ENCODE assay signal across 9 mouse cellular contexts in genomic region chr6:127565951-127566732, GRCm38 (mm10). TPM values are rescaled to one million over a fixed set of nuclear protein-coding genes. Genes with fewer than 3 reads are reported as not detected.
DNase-seq lines count a peak whose midpoint lies in the region; ATAC-seq and TF ChIP-seq lines count a peak whose summit lies in the region.
"Had no signal": no experiment of that assay in that cellular context is flagged by ENCODE, and none has a peak within 500 bp of the region (broad histone marks: within the 10 kb centered on the region; RNA-seq: fewer than 3 reads in every experiment).

No protein-coding gene starts in this region.

- no peaks in the 10 kb centered on the region for H3K27me3 ChIP-seq in heart, adult 2 months (ENCODE audit: control insufficient read depth, insufficient read depth, low read length)
- no peaks in the 10 kb centered on the region for H3K27me3 ChIP-seq in heart, embryonic 12.5 days (replicated peaks)
- no peaks in the 10 kb centered on the region for H3K27me3 ChIP-seq in forebrain, postnatal 0 days (ENCODE audit: insufficient read depth, low read length)
- H3K27me3 ChIP-seq in forebrain, embryonic 13.5 days, result no peaks in the 10 kb centered on the region
- H3K27me3 ChIP-seq: liver, embryonic 15.5 days had no signal

- H3K27ac ChIP-seq in heart, adult 2 months, result no peak overlapping the region
- H3K27ac ChIP-seq in heart, embryonic 12.5 days (ENCODE audit: poor library complexity, severe bottlenecking), result no peak overlapping the region
- no peak overlapping the region for H3K27ac ChIP-seq in forebrain, postnatal 0 days (ENCODE audit: low read depth, low read length)
- H3K27ac ChIP-seq in forebrain, embryonic 13.5 days, result no peak overlapping the region
- H3K27ac ChIP-seq: liver, embryonic 15.5 days had no signal

- H3K9ac ChIP-seq in heart, adult 2 months (ENCODE audit: low read depth, low read length), result no peak overlapping the region
- H3K9ac ChIP-seq in heart, embryonic 12.5 days, result no peak overlapping the region
- no peak overlapping the region for H3K9ac ChIP-seq in forebrain, postnatal 0 days
- H3K9ac ChIP-seq in forebrain, embryonic 13.5 days, result no peak overlapping the region
- H3K9ac ChIP-seq: liver, embryonic 15.5 days had no signal

- no peak for TF ChIP-seq CTCF in heart, adult 2 months (IDR thresholded peaks at IDR 0.05)
- TF ChIP-seq CTCF in forebrain, postnatal 0 days (IDR thresholded peaks at IDR 0.05; ENCODE audit: low read depth), result no peak

- no peak for TF ChIP-seq EP300 in heart, adult 2 months (IDR thresholded peaks at IDR 0.05; ENCODE audit: insufficient read depth, low read depth, low read length)

- TF ChIP-seq POLR2A in heart, adult 2 months (IDR thresholded peaks at IDR 0.05; ENCODE audit: insufficient read depth, low read depth, low read length), result no peak

- H3K4me2 ChIP-seq in heart, embryonic 12.5 days, result no peak overlapping the region
- no peak overlapping the region for H3K4me2 ChIP-seq in forebrain, postnatal 0 days (ENCODE audit: low read depth)
- H3K4me2 ChIP-seq in forebrain, embryonic 13.5 days, result no peak overlapping the region
- H3K4me2 ChIP-seq: liver, embryonic 15.5 days had no signal

- 0 out of 2 replicates have a peak, but pooled peaks cover 6% of the 10 kb centered on the region for H3K9me3 ChIP-seq in heart, embryonic 12.5 days (replicated peaks)
- H3K9me3 ChIP-seq in forebrain, postnatal 0 days (ENCODE audit: low read length), result no peaks in the 10 kb centered on the region
- H3K9me3 ChIP-seq in forebrain, embryonic 13.5 days (replicated peaks), result no peaks in the 10 kb centered on the region
- H3K9me3 ChIP-seq: liver, embryonic 15.5 days had no signal

- peak; percentile 62 to 73 for DNase-seq in heart, adult 2 months
- peak; percentile 61 for DNase-seq in CD4-positive helper T cell, adult 2 months (ENCODE audit: low read depth, low spot score)
- DNase-seq in gastrocnemius, postnatal 36 days, result peak; percentile 22
- DNase-seq in lung, postnatal 25 days (ENCODE audit: low spot score), result peak; percentile 68
- DNase-seq in forebrain, postnatal 0 days, result no peak
- DNase-seq in left cerebral cortex, adult 8-10 months (ENCODE audit: low spot score in 2 of 2), result no peak

- no peaks in the 10 kb centered on the region for H3K79me2 ChIP-seq in heart, adult 2 months (replicated peaks; ENCODE audit: control insufficient read depth, insufficient read depth, low read length)

- peaks cover 7% of the 10 kb centered on the region for H3K4me1 ChIP-seq in heart, adult 2 months (ENCODE audit: control insufficient read depth, insufficient read depth, low read length)
- peaks cover 20% of the 10 kb centered on the region for H3K4me1 ChIP-seq in heart, embryonic 12.5 days (replicated peaks)
- no peaks in the 10 kb centered on the region; the same call in 1 of the 2 replicates for H3K4me1 ChIP-seq in forebrain, postnatal 0 days (ENCODE audit: insufficient read depth)
- H3K4me1 ChIP-seq in forebrain, embryonic 13.5 days, result peaks cover 4% of the 10 kb centered on the region

- no peak for ATAC-seq in heart, embryonic 12.5 days (ENCODE audit: insufficient number of reproducible peaks, low FRiP score)
- no peak for ATAC-seq in forebrain, postnatal 0 days
- no peak for ATAC-seq in forebrain, embryonic 13.5 days

- WGBS in heart, adult 2 months, result 49% methylated on average over 7 of the region's 7 CpGs
- WGBS in heart, embryonic 12.5 days, result 87% methylated on average over 6 of the region's 7 CpGs
- WGBS in forebrain, postnatal 0 days, result 70% methylated on average over 7 of the region's 7 CpGs
- WGBS in forebrain, embryonic 13.5 days, result 86% methylated on average over 7 of the region's 7 CpGs

- intact Hi-C loops in heart, adult 2 months (cut with DNase I), result no loop called here
- intact Hi-C loops in gastrocnemius, postnatal 36 days (cut with DNase I), result no loop called here

- no peaks in the 10 kb centered on the region for H3K36me3 ChIP-seq in heart, adult 2 months (ENCODE audit: control insufficient read depth, insufficient read depth, low read length)
- no peaks in the 10 kb centered on the region for H3K36me3 ChIP-seq in heart, embryonic 12.5 days
- H3K36me3 ChIP-seq in forebrain, postnatal 0 days (ENCODE audit: insufficient read depth), result no peaks in the 10 kb centered on the region
- H3K36me3 ChIP-seq in forebrain, embryonic 13.5 days (ENCODE audit: poor library complexity, severe bottlenecking), result no peaks in the 10 kb centered on the region
- H3K36me3 ChIP-seq: liver, embryonic 15.5 days had no signal

- no peak overlapping the region for H3K4me3 ChIP-seq in heart, adult 2 months
- no peak overlapping the region for H3K4me3 ChIP-seq in heart, embryonic 12.5 days
- H3K4me3 ChIP-seq in forebrain, postnatal 0 days (ENCODE audit: low read depth, low read length), result no peak overlapping the region
- no peak overlapping the region for H3K4me3 ChIP-seq in forebrain, embryonic 13.5 days
- H3K4me3 ChIP-seq: liver, embryonic 15.5 days had no signal

RNA-seq across cellular contexts. Expression of gene Cracr2a, which starts 5.0 kb away (rescaled TPM):
- total RNA-seq in heart, adult 2 months (2021), result 1 to 10 TPM; 1.1 to 1.4 TPM
- 1.4 and 1.5 TPM in 2 replicates for polyA plus RNA-seq in heart, adult 2 months (2012; rRNA removed)
- polyA plus RNA-seq in heart, embryonic 12.5 days (2016; fragmentation: Nextera tagmentation; extraction: Ambion mirVana), result 1.6 TPM in 2 replicates
- under 1 TPM; 0.31 to 0.35 TPM for total RNA-seq in gastrocnemius, postnatal 36 days (2021)
- 0.46 and 0.57 TPM in 2 replicates for total RNA-seq in forebrain, postnatal 0 days (2014; rRNA removed)
- polyA plus RNA-seq in forebrain, postnatal 0 days (2015; fragmentation: Nextera tagmentation; extraction: Ambion mirVana), result 0.28 and 0.30 TPM in 2 replicates
- polyA plus RNA-seq in forebrain, embryonic 13.5 days (2015; fragmentation: Nextera tagmentation; extraction: Ambion mirVana), result 0.19 and 0.53 TPM in 2 replicates
- total RNA-seq in left cerebral cortex, adult 8-10 months (2022), result 1 to 10 TPM; 3.4 to 5.4 (median 3.6) TPM

Comparison
In these comparisons a context has a peak if more than half of its experiments do, and no peak if none do; other contexts are left out.
1. DNase-seq: peak in heart, adult 2 months (2 of 2), CD4-positive helper T cell, adult 2 months (single experiment), gastrocnemius, postnatal 36 days (2 of 2) and lung, postnatal 25 days (single experiment); none in forebrain, postnatal 0 days (single experiment) and left cerebral cortex, adult 8-10 months (0 of 2).